Mouse (Mus musculus) adrenal gland, adult 8-10 months (tissue): Measurements from ENCODE around the gene Trim43b. TPM values are rescaled to one million over a fixed set of nuclear protein-coding genes. Genes with fewer than 3 reads are reported as not detected.
"Not testable (repeated sequence)": the region's sequence is repeated elsewhere in the genome, so short reads cannot be mapped to it uniquely, and the experiment has no call there.

Source experiments
- DNase-seq: peaks from one replicate; pipeline ENCODE4 v3.0.0; 2022
- total RNA-seq, 4 experiments: library from RNA; stranded (reverse); gene quantifications; 2 replicates each; pipeline ENCODE4 v1.2.4; 2022

The Trim43b gene
- under 1 TPM in 3 of 4 experiments, not detected in 1; 0.35 to 0.55 (median 0.35) TPM for total RNA-seq

DNA sequence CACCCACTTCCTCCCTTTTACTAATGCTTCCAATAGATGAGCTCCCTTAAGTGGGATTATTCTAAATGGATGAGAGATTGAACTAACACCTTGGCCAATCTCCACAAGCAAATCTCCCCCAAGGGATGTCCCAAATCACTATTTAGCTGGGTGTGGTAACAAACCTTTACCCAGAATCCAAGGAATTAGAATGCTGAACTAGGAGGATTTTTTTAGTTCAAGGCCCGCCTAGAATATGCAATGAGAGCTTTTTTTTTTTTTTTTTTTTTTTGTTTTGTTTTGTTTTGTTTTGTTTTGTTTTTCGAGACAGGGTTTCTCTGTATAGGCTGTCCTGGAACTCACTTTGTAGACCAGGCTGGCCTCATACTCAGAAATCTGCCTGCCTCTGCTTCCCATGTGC, at the start of gene Trim43b:
Gene Trim43b, minus strand, starts transcription at position 101 of the 400 bp plus-strand sequence.
- not testable (repeated sequence) for DNase-seq

GRCm38 (mm10) chr9:89104576-89104975, 11.9 kb upstream of the Trim43b start:
- not testable (repeated sequence) for DNase-seq

GRCm38 (mm10) chr9:89086746-89087145, 5.9 kb downstream of the Trim43b start:
- DNase-seq, result not testable (repeated sequence)

- not testable (repeated sequence) for DNase-seq
Observed at GRCm38 (mm10) chr9:89079637-89080036, 13.0 kb downstream of the Trim43b start.

- not testable (repeated sequence) for DNase-seq
Observed at GRCm38 (mm10) chr9:89076508-89076907, 16.1 kb downstream of the Trim43b start.

DNA sequence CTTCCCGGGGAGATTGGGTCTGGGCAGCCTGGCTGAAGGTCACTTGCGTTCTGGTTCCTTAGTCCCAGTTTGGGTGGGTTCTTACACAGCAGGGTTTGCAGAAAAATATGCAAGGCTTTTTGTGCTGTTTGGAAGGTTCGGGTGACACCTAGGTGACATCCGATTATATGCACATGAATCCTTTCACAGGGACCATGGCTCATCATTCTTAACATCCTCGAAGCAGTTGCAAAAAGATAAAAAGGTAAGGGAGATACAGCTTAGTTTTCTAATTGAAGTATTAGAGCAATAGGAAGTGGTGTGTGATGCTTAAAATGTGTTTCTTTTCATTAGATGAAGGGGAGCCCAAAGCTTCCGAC, 25.5 kb downstream of the Trim43b start:
- not testable (repeated sequence) for DNase-seq

DNA sequence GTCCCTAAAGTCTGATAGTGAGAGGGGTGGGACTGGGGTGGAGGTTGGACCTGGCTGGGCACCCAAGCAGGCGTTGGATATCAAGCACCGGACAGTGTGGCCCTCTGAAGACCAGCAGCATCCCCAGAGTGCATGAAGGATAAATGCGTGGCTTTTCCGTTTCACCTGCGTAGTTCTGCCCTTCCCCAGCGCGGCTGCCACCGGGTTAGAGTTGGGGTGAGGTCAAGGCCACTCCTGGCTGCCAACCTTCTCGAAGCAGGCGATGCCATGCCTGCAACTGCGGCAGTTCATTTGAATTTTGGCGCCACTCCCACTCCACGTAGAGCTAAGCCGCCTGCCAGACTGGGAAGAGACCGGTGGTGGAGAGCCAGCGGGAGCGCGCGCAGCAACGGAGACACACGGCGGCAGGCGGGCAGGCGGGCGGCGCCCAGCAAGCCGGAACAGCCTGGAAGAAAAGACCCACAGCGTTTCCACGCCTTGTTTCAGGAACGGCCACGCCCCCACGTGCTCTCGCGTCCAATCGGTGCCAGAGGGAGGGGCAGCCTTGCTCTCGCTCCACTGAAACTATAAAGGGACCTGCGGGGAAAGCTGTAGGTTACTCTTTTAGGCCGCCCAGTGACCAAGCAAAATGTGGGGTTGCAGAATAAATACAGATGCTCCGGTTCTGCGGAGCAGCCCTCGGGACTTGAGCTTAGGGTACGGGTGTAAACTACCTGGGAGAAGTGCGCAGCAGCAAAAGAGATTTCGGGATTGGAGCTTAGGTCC, 26.1 kb downstream of the Trim43b start:
- peak; percentile 69 for DNase-seq

Other genes starting within 250 kb of the Trim43b start
- gene Bcl2a1a, start 135.9 kb downstream of the Trim43b start, total RNA-seq, result 1 to 10 TPM in 3 of 4 experiments, not detected in 1; 1.3 to 3.5 (median 1.4) TPM
- 1 to 10 TPM; 3.0 to 8.6 (median 4.8) TPM for gene Bcl2a1b, start 106.4 kb upstream of the Trim43b start, total RNA-seq
- gene Gm29094, start 106.5 kb upstream of the Trim43b start, total RNA-seq, result not detected
- 10 to 100 TPM; 39.1 to 51.1 (median 41.8) TPM for gene Mthfs, start 117.8 kb upstream of the Trim43b start, total RNA-seq